Mouse (Mus musculus): Measurements from ENCODE around the gene Lalba.
A peak's percentile ranks its signal among the peaks of the same experiment; 100 is the strongest.
"Not testable (repeated sequence)": the region's sequence is repeated elsewhere in the genome, so short reads cannot be mapped to it uniquely, and the experiment has no call there.

The Lalba gene

GRCm38 (mm10) chr15:98482701-98483100, at the start of gene Lalba:
Lalba (minus strand) TSS chr15:98482721.
- no peak for DNase-seq (ENCODE audit: low spot score)

- no peak for DNase-seq (ENCODE audit: low spot score)
These were observed 49.8 kb upstream of the Lalba start for GRCm38 (mm10) chr15:98532281-98532680.

- DNase-seq (ENCODE audit: low spot score) = no peak
These were observed 45.6 kb upstream of the Lalba start for GRCm38 (mm10) chr15:98528066-98528563.

- no peak for DNase-seq (ENCODE audit: low spot score)
These were observed 44.7 kb upstream of the Lalba start for GRCm38 (mm10) chr15:98527056-98527771.

- DNase-seq (ENCODE audit: low spot score) = no peak
These were observed 43.5 kb upstream of the Lalba start for GRCm38 (mm10) chr15:98526057-98526456.

GRCm38 (mm10) chr15:98521245-98521644, 38.7 kb upstream of the Lalba start:
- DNase-seq (ENCODE audit: low spot score) = no peak

- peak; percentile 52 for DNase-seq (ENCODE audit: low spot score)
These were observed 35.1 kb upstream of the Lalba start for GRCm38 (mm10) chr15:98517380-98518355.

GRCm38 (mm10) chr15:98514845-98515244, 32.3 kb upstream of the Lalba start:
- DNase-seq (ENCODE audit: low spot score) = not testable (repeated sequence)

GRCm38 (mm10) chr15:98514146-98514545, 31.6 kb upstream of the Lalba start:
- DNase-seq (ENCODE audit: low spot score) = no peak

- DNase-seq (ENCODE audit: low spot score) = not testable (repeated sequence)
These were observed 31.2 kb upstream of the Lalba start for GRCm38 (mm10) chr15:98513676-98514075.

GRCm38 (mm10) chr15:98512799-98513321, 30.3 kb upstream of the Lalba start:
- DNase-seq (ENCODE audit: low spot score) = peak; percentile 57

GRCm38 (mm10) chr15:98512232-98512631, 29.7 kb upstream of the Lalba start:
- no peak for DNase-seq (ENCODE audit: low spot score)

- DNase-seq (ENCODE audit: low spot score) = peak; percentile 52
These were observed 28.9 kb upstream of the Lalba start for GRCm38 (mm10) chr15:98511386-98511928.

- DNase-seq (ENCODE audit: low spot score) = peak; percentile 72
These were observed 28.2 kb upstream of the Lalba start for GRCm38 (mm10) chr15:98510438-98511385.

GRCm38 (mm10) chr15:98509387-98509786, 26.9 kb upstream of the Lalba start:
- no peak for DNase-seq (ENCODE audit: low spot score)

GRCm38 (mm10) chr15:98507321-98507720, 24.8 kb upstream of the Lalba start:
- no peak for DNase-seq (ENCODE audit: low spot score)

- peak; percentile 34 for DNase-seq (ENCODE audit: low spot score)
These were observed 23.9 kb upstream of the Lalba start for GRCm38 (mm10) chr15:98506253-98506957.

GRCm38 (mm10) chr15:98504514-98504913, 22.0 kb upstream of the Lalba start:
- peak; percentile 61 for DNase-seq (ENCODE audit: low spot score)

GRCm38 (mm10) chr15:98503317-98503716, 20.8 kb upstream of the Lalba start:
- DNase-seq (ENCODE audit: low spot score) = no peak

GRCm38 (mm10) chr15:98497631-98498030, 15.1 kb upstream of the Lalba start:
- no peak for DNase-seq (ENCODE audit: low spot score)
